Comparison of ENCODE assay signal across 16 mouse cellular contexts in the genomic region with DNA sequence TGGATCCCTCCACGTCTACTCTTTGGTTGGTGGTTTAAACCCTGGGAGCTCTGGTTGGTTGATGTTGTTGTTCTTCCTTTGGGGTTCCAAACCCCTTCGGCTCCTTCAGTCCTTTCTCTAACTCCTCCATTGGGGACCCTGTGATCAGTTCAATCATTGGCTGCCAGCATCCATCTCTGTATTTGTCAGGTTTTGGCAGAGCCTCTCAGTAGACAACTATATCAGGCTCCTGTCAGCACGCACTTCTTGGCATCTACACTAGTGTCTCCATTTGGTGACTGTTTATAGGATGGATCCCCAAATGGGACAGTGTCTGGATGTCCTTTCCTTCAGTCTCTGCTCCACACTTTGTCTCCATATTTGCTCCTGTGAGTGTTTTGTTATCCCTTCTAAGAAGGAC.
"Had no signal": no experiment of that assay in that cellular context is flagged by ENCODE, and none has a peak within 500 bp of the region (broad histone marks: within the 10 kb centered on the region; RNA-seq: fewer than 3 reads in every experiment).

No protein-coding gene starts in this region.

- DNase-seq: heart, postnatal 10 days; heart, postnatal 14 days; heart, postnatal 36 days; heart, postnatal 4 days; kidney, adult 11 months; kidney, adult 18-20 months; kidney, adult 2 months; kidney, adult 8-10 months; kidney, adult 9 months; kidney, postnatal 10 days; kidney, postnatal 14 days; kidney, postnatal 25 days; kidney, postnatal 36 days; kidney, postnatal 4 days; layer of hippocampus, adult 9-11 months; layer of hippocampus, postnatal 36 days had no signal
